Mouse (Mus musculus): Measurements from ENCODE around the gene Fam89a.

The Fam89a gene

GRCm38 (mm10) chr8:124751709-124752173 is at the start of gene Fam89a:
Gene Fam89a (minus strand): TSS chr8:124751832.
- DNase-seq (ENCODE audit: low spot score), result peak; percentile 24

GRCm38 (mm10) chr8:124800542-124800941 is 48.9 kb upstream of the Fam89a start:
- DNase-seq (ENCODE audit: low spot score), result no peak

GRCm38 (mm10) chr8:124795781-124796488 is 44.3 kb upstream of the Fam89a start:
- DNase-seq (ENCODE audit: low spot score), result no peak

GRCm38 (mm10) chr8:124794486-124794780 is 42.8 kb upstream of the Fam89a start:
- peak; percentile 11 for DNase-seq (ENCODE audit: low spot score)

GRCm38 (mm10) chr8:124793661-124794485 is 42.2 kb upstream of the Fam89a start:
- no peak for DNase-seq (ENCODE audit: low spot score)

GRCm38 (mm10) chr8:124793172-124793651 is 41.6 kb upstream of the Fam89a start:
- peak; percentile 82 for DNase-seq (ENCODE audit: low spot score)

- peak; percentile 53 for DNase-seq (ENCODE audit: low spot score)
These were observed 41.1 kb upstream of the Fam89a start, which contains the start of gene Trim67 for GRCm38 (mm10) chr8:124792708-124793107. Gene Trim67 (plus strand): TSS chr8:124793092.

GRCm38 (mm10) chr8:124792186-124792585 is 40.6 kb upstream of the Fam89a start:
- DNase-seq (ENCODE audit: low spot score), result peak; percentile 66

- DNase-seq (ENCODE audit: low spot score), result no peak
These were observed 40.1 kb upstream of the Fam89a start for GRCm38 (mm10) chr8:124791751-124792150.

- DNase-seq (ENCODE audit: low spot score), result no peak
These were observed 39.0 kb upstream of the Fam89a start for GRCm38 (mm10) chr8:124790676-124791075.

- no peak for DNase-seq (ENCODE audit: low spot score)
These were observed 33.0 kb upstream of the Fam89a start for GRCm38 (mm10) chr8:124784613-124785012.

GRCm38 (mm10) chr8:124783228-124783627 is 31.6 kb upstream of the Fam89a start:
- peak; percentile 59 for DNase-seq (ENCODE audit: low spot score)

- no peak for DNase-seq (ENCODE audit: low spot score)
These were observed 30.8 kb upstream of the Fam89a start for GRCm38 (mm10) chr8:124782431-124782830.

- DNase-seq (ENCODE audit: low spot score), result no peak
These were observed 28.6 kb upstream of the Fam89a start for GRCm38 (mm10) chr8:124780236-124780635.

- DNase-seq (ENCODE audit: low spot score), result peak; percentile 69
These were observed 24.1 kb upstream of the Fam89a start for GRCm38 (mm10) chr8:124775695-124776094.

- DNase-seq (ENCODE audit: low spot score), result peak; percentile 22
These were observed 20.8 kb upstream of the Fam89a start for GRCm38 (mm10) chr8:124772389-124772788.

GRCm38 (mm10) chr8:124763061-124763460 is 11.4 kb upstream of the Fam89a start:
- no peak for DNase-seq (ENCODE audit: low spot score)

- DNase-seq (ENCODE audit: low spot score), result no peak
These were observed 6.9 kb upstream of the Fam89a start for GRCm38 (mm10) chr8:124758544-124758943.

- DNase-seq (ENCODE audit: low spot score), result no peak
These were observed 5.0 kb upstream of the Fam89a start for GRCm38 (mm10) chr8:124756601-124757000.

GRCm38 (mm10) chr8:124756153-124756552 is 4.5 kb upstream of the Fam89a start:
- no peak for DNase-seq (ENCODE audit: low spot score)

GRCm38 (mm10) chr8:124755481-124755880 is 3.8 kb upstream of the Fam89a start:
- no peak for DNase-seq (ENCODE audit: low spot score)

- no peak for DNase-seq (ENCODE audit: low spot score)
These were observed 3.2 kb upstream of the Fam89a start for GRCm38 (mm10) chr8:124754792-124755190.

All from testis, postnatal 14 days (tissue).